Mouse (Mus musculus) midbrain, embryonic 14.5 days (tissue): Measurements from ENCODE around the gene Spata7. TPM values are rescaled to one million over a fixed set of nuclear protein-coding genes. Genes with fewer than 3 reads are reported as not detected.
A peak's percentile ranks its signal among the peaks of the same experiment; 100 is the strongest.

Experiments
- ATAC-seq: fragments of 200-750 bp; cut with Nextera tagmentation; 2 replicates; pipeline ENCODE4 v1.8.0; 2017; ENCODE audit warnings: moderate number of reproducible peaks, moderate library complexity; ENCODE audit not compliant: low FRiP score, low TSS enrichment
- DNase-seq: peaks from one replicate; pipeline ENCODE4 v3.0.0-alpha.2; 2015
- H3K27ac ChIP-seq: fragments of 300-500 bp; sonication (generic); replicated peaks from 2 replicates; pipeline ENCODE4 v1.5.1; 2014; ENCODE audit warnings: mild to moderate bottlenecking, low read depth, low read length, moderate library complexity
- H3K27me3 ChIP-seq: fragments of 300-500 bp; sonication (generic); 2 replicates; pipeline ENCODE4 v1.6.1; 2014; ENCODE audit warnings: low read length, control low read depth, mixed read lengths; ENCODE audit not compliant: control insufficient read depth, insufficient read depth
- H3K36me3 ChIP-seq: fragments of 300-500 bp; sonication (generic); 2 replicates; pipeline ENCODE4 v1.6.1; 2014; ENCODE audit warnings: low read length, control low read depth; ENCODE audit not compliant: control insufficient read depth, insufficient read depth
- H3K4me1 ChIP-seq: fragments of 300-500 bp; sonication (generic); 2 replicates; pipeline ENCODE4 v1.6.1; 2014; ENCODE audit warnings: mild to moderate bottlenecking, antibody characterized with exemption, low read length, control low read depth; ENCODE audit not compliant: control insufficient read depth, insufficient read depth
- H3K4me2 ChIP-seq: fragments of 300-500 bp; sonication (generic); 2 replicates; pipeline ENCODE4 v1.6.1; 2014; ENCODE audit warnings: mild to moderate bottlenecking, low read length, moderate library complexity
- H3K4me3 ChIP-seq: fragments of 300-500 bp; sonication (generic); replicated peaks from 2 replicates; pipeline ENCODE4 v1.5.1; 2014; ENCODE audit warnings: low read depth, low read length
- H3K9ac ChIP-seq: fragments of 300-500 bp; sonication (generic); replicated peaks from 2 replicates; pipeline ENCODE4 v1.6.1; 2014; ENCODE audit warnings: mild to moderate bottlenecking, low read length, moderate library complexity
- H3K9me3 ChIP-seq: fragments of 300-500 bp; sonication (generic); 2 replicates; pipeline ENCODE4 v1.6.1; 2016; ENCODE audit warnings: low read length, control low read depth, mixed read lengths; ENCODE audit not compliant: control insufficient read depth
- WGBS: fragments of 180-500 bp; shearing (Covaris S2); extraction: QIAGEN DNeasy Blood & Tissue Kit; methylation state at CpG from one replicate; pipeline ENCODE4 v1.1.7; 2014; 5-methylcytosine and 5-hydroxymethylcytosine counted together
- polyA plus RNA-seq: library from polyadenylated mRNA; unstranded; fragments of >200 nt; fragmentation: Nextera tagmentation; extraction: Ambion mirVana; gene quantifications from 2 replicates; pipeline ENCODE4 v1.2.1, GENCODE M21; 2014

Gene Spata7
- polyA plus RNA-seq: 28.4 and 29.4 TPM in 2 replicates

DNA sequence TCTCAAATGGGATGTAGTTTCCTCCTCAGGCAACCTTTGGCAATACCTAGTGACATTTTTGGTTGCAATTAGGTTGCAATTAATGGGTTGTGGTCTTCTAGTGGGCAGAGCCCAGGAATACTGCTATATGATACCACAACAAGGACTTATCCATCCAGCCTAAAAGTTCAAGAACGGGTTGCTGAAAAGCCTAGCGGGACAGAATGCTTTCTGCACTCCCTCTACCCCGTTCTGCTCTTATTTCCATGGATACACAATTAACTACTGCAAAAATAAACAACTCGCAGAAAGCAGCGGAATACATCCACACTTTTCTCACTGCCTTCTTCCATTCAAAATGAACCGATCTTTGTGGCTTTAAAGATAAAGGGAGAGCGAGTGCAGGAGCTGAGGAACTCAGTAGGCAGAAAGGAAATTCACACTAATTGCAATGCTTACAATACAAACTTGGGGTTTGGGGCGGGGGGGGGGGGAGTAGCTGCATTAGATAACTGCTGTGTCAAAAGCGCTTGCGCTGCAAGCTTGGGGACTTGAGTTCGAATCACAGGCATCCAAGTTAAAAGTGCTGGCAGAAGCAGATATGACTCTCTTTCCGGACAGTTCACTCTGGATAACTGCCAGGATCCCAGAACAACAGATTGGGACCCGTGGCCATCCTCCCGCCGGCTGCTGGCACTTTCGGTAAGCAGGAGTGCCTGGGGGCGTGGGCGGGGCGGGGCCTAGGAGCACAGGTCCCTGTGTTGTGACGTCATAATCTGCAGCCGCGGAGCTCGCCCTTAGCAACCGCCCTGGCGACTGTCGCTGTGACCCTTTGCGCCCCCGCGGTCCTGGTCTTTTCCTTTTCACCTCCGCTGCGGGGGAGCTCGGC, at the start of gene Spata7:
TSS of gene Spata7 (plus strand) at position 766 of the 868 bp plus-strand sequence.
- 5% methylated on average over 32 of the region's 32 CpGs for WGBS
- ATAC-seq: peak; percentile 95
- H3K27me3 ChIP-seq: no peaks in the 10 kb centered on the region

GRCm38 (mm10) chr12:98585302-98585701, 42.7 kb upstream of the Spata7 start:
- no peak overlapping the region for H3K27ac ChIP-seq
- no peaks in the 10 kb centered on the region for H3K36me3 ChIP-seq
- no peaks in the 10 kb centered on the region for H3K9me3 ChIP-seq
- no peak for ATAC-seq
- H3K27me3 ChIP-seq: no peaks in the 10 kb centered on the region
- H3K4me2 ChIP-seq: no peak overlapping the region
- peak; percentile 51 for DNase-seq
- WGBS: 40% methylated on average over 3 of the region's 3 CpGs
- no peak overlapping the region for H3K4me3 ChIP-seq
- H3K4me1 ChIP-seq: no peaks in the 10 kb centered on the region
- no peak overlapping the region for H3K9ac ChIP-seq

More for the DNA sequence above, at the start of gene Spata7:
- H3K4me3 ChIP-seq: peak within 1 kb of the TSS; percentile 81
- peak; percentile 91 for DNase-seq
- peak within 1 kb of the TSS; percentile 77 for H3K9ac ChIP-seq
- H3K4me2 ChIP-seq: peak within 1 kb of the TSS; percentile 62
- H3K4me1 ChIP-seq: 0 out of 2 replicates have a peak, but pooled peaks cover 2% of the 10 kb centered on the region
- no peaks in the 10 kb centered on the region for H3K9me3 ChIP-seq
- H3K36me3 ChIP-seq: peaks cover under 1% of the 10 kb centered on the region; the same call in 1 of the 2 replicates
- H3K27ac ChIP-seq: peak within 1 kb of the TSS; percentile 78

DNA sequence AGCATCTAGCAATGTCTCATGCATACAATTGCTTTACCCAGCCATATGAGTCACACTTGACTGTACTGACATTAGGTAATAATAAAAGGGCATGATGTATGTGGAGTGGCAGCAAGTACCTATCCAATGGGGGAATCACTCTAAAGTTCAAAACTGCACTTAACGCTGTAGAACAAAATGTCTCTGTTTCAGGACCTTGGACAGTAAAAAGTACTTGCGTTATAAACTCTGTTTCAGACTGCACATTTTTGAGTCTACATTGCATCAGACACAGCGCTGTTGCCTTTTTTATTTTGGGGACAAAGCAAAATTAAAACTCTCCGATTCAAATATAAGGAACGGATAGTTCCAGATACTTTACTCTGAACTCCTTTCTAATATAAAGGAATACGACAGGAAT, 39.4 kb upstream of the Spata7 start:
- no peak overlapping the region for H3K9ac ChIP-seq
- no peak overlapping the region for H3K27ac ChIP-seq
- H3K9me3 ChIP-seq: 0 out of 2 replicates have a peak, but pooled peaks cover 3% of the 10 kb centered on the region
- DNase-seq (no peak), ATAC-seq (no peak)
- H3K4me2 ChIP-seq: no peak overlapping the region
- no peaks in the 10 kb centered on the region for H3K4me1 ChIP-seq
- no peak overlapping the region for H3K4me3 ChIP-seq
- WGBS: 76% methylated on average over 6 of the region's 6 CpGs
- H3K36me3 ChIP-seq: no peaks in the 10 kb centered on the region
- no peaks in the 10 kb centered on the region for H3K27me3 ChIP-seq

DNA sequence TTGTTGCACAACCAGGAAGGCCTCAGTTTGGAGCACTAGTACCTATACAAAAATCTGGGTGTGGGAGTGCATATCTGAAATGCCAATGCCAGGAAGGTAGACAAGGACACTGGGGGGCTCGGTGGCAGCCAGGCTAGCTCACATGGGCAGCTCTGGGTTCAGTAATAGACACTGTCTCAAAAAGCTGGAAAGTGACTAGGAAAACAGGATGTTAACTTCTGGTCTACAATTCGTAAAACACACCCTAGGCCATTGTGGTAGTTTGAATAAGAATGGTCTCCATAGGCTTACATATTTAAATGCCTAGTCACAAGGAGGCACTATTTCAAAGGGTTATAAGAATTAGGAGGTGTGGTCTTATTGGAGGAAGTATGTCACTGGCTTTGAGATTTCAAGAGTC, 36.9 kb upstream of the Spata7 start:
- DNase-seq (no peak), ATAC-seq (no peak)
- H3K4me3 ChIP-seq: no peak overlapping the region
- no peak overlapping the region for H3K9ac ChIP-seq
- H3K9me3 ChIP-seq: 0 out of 2 replicates have a peak, but pooled peaks cover 3% of the 10 kb centered on the region
- no peaks in the 10 kb centered on the region for H3K4me1 ChIP-seq
- no peak overlapping the region for H3K27ac ChIP-seq
- no peak overlapping the region for H3K4me2 ChIP-seq
- H3K27me3 ChIP-seq: no peaks in the 10 kb centered on the region
- 88% methylated on average over 2 of the region's 2 CpGs for WGBS
- no peaks in the 10 kb centered on the region for H3K36me3 ChIP-seq

DNA sequence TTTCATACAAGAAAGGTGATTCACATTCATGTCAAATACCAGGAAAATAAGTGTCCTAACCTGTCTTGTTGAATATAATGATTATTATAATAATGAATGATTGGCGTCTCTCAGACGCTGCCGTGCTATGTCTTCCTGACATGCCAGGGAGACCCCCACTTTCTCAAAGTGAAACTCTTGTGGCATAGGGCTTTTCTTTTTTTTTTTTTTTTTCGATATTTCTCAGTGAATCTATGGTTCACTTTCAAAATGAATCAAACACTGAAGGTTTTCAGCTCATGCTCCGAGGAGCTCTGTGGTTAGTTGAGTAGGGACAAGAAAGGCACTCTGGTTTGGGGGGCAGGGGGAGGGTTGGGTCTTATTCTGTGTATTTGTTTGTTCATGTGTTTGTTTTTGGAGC, 27.1 kb upstream of the Spata7 start:
- 91% methylated on average over 5 of the region's 5 CpGs for WGBS
- Histone ChIP-seq H3K9me3 (peaks cover 7% of the 10 kb centered on the region; the same call in 1 of the 2 replicates), H3K27me3 (no peaks in the 10 kb centered on the region), H3K4me3 (no peak overlapping the region), H3K4me2 (no peak overlapping the region), H3K36me3 (no peaks in the 10 kb centered on the region), H3K27ac (no peak overlapping the region), H3K9ac (no peak overlapping the region), H3K4me1 (no peaks in the 10 kb centered on the region)
- ATAC-seq (no peak), DNase-seq (no peak)

GRCm38 (mm10) chr12:98602114-98602513, 25.8 kb upstream of the Spata7 start:
- DNase-seq (peak; percentile 61), ATAC-seq (no peak)
- peaks cover 7% of the 10 kb centered on the region; the same call in 1 of the 2 replicates for H3K9me3 ChIP-seq
- no peak overlapping the region for H3K9ac ChIP-seq
- no peak overlapping the region for H3K27ac ChIP-seq
- 33% methylated on average over 6 of the region's 6 CpGs for WGBS
- H3K36me3 ChIP-seq: no peaks in the 10 kb centered on the region
- no peak overlapping the region for H3K4me2 ChIP-seq
- no peak overlapping the region for H3K4me3 ChIP-seq
- H3K4me1 ChIP-seq: no peaks in the 10 kb centered on the region
- no peaks in the 10 kb centered on the region for H3K27me3 ChIP-seq

- no peak overlapping the region for H3K27ac ChIP-seq
- no peak for ATAC-seq
- 90% methylated on average over 1 of the region's 1 CpGs for WGBS
Observed at GRCm38 (mm10) chr12:98605264-98605663, 22.7 kb upstream of the Spata7 start.

DNA sequence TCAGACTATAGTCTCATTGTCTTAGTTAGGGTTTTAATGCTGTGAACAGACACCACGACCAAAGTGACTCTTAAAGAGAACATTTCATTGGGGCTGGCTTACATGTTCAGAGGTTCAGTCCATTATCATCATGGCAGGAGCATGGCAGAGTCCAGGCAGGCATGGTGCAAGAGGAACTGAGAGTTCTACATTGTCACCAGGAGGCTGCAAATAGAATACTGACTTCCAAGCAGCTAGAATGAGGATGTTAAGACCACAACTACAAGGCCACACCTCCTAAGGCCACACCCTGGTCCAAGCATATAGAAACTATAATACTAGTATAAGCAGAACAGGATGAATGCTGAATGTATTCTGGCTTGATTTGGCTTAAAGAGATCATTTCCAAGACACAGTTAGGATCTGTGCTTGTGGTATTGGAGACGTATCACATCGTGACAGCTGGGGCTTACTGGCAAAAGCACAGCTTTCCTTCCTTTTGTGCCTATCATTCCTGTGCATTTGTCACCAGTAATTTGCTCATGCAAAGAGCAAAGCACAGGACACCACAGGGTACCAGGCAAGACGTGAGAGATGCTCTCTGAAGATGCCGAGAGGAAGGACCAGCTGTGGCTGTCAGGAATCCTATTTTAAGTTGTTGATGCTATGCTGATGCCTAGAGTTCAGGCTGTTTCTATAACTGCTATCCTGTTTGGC, 21.2 kb upstream of the Spata7 start:
- Histone ChIP-seq H3K4me3 (no peak overlapping the region), H3K4me2 (no peak overlapping the region), H3K9me3 (no peaks in the 10 kb centered on the region), H3K4me1 (no peaks in the 10 kb centered on the region), H3K27me3 (no peaks in the 10 kb centered on the region), H3K36me3 (no peaks in the 10 kb centered on the region), H3K9ac (no peak overlapping the region), H3K27ac (no peak overlapping the region)
- DNase-seq (no peak), ATAC-seq (no peak)
- WGBS: 67% methylated on average over 5 of the region's 5 CpGs

More at GRCm38 (mm10) chr12:98605264-98605663, 22.7 kb upstream of the Spata7 start:
- Histone ChIP-seq H3K4me2 (no peak overlapping the region), H3K9me3 (no peaks in the 10 kb centered on the region), H3K27me3 (no peaks in the 10 kb centered on the region), H3K36me3 (no peaks in the 10 kb centered on the region), H3K4me1 (no peaks in the 10 kb centered on the region), H3K9ac (no peak overlapping the region), H3K4me3 (no peak overlapping the region)
- no peak for DNase-seq
